Mouse (Mus musculus) olfactory bulb, adult 2 months (tissue): Measurements from ENCODE around the gene Ctla2a. TPM values are rescaled to one million over a fixed set of nuclear protein-coding genes. Genes with fewer than 3 reads are reported as not detected.

Source experiments
- H3K27ac ChIP-seq: fragments of 200-500 bp; 2 replicates; pipeline ENCODE4 v1.5.1; 2012; ENCODE audit warnings: low read depth, low read length; ENCODE audit not compliant: insufficient read depth
- H3K4me1 ChIP-seq: fragments of 200-500 bp; 2 replicates; pipeline ENCODE4 v1.6.1; 2012; ENCODE audit warnings: low read length; ENCODE audit not compliant: control insufficient read depth, insufficient read depth
- H3K4me3 ChIP-seq: fragments of 200-500 bp; 2 replicates; pipeline ENCODE4 v1.5.1; 2012; ENCODE audit warnings: mild to moderate bottlenecking, low read depth, low read length, moderate library complexity; ENCODE audit not compliant: insufficient read depth
- CTCF ChIP-seq: fragments of 200-500 bp; IDR thresholded peaks from 2 replicates; pipeline ENCODE4 v1.5.1; 2012; ENCODE audit warnings: low read depth, mild to moderate bottlenecking, low read length, moderate library complexity; ENCODE audit not compliant: insufficient read depth
- POLR2A ChIP-seq: fragments of 200-500 bp; IDR thresholded peaks from 2 replicates; pipeline ENCODE4 v1.6.1; 2012; ENCODE audit warnings: mild to moderate bottlenecking, low read depth, low read length, moderate library complexity; ENCODE audit not compliant: insufficient read depth
- WGBS: fragments of 180-500 bp; shearing (Covaris S2); methylation state at CpG from one replicate; pipeline ENCODE4 v1.1.7; 2018; 5-methylcytosine and 5-hydroxymethylcytosine counted together
- polyA plus RNA-seq: library from polyadenylated mRNA; stranded (reverse); fragments of >200 nt; gene quantifications from 2 replicates; pipeline ENCODE4 v1.2.4, GENCODE M21; 2012; ENCODE audit warnings: low replicate concordance; ENCODE audit not compliant: missing spikeins, insufficient read depth, insufficient read length

Gene Ctla2a
- polyA plus RNA-seq, 1 experiment = not detected

- no peaks in the 10 kb centered on the region for H3K4me1 ChIP-seq
- no peak overlapping the region for H3K27ac ChIP-seq
- no peak for TF ChIP-seq POLR2A
- TF ChIP-seq CTCF = no peak
- 92% methylated on average over 1 of the region's 1 CpGs for WGBS
- no peak overlapping the region for H3K4me3 ChIP-seq
These were observed 44.1 kb downstream of the Ctla2a start for GRCm38 (mm10) chr13:60892301-60892700.

Other genes with a start within 250 kb of the Ctla2a start
- gene BC051665, start 150.3 kb downstream of the Ctla2a start, polyA plus RNA-seq = not detected in 2 replicates
- gene Ctsll3, start 133.8 kb downstream of the Ctla2a start, polyA plus RNA-seq = not detected in 2 replicates
- not detected in 2 replicates for gene 4930486L24Rik, start 72.2 kb downstream of the Ctla2a start, polyA plus RNA-seq
- gene Gm49392, start 39.7 kb downstream of the Ctla2a start, polyA plus RNA-seq = not detected in 2 replicates
- not detected in 2 replicates for gene Ctla2b, start 39.2 kb downstream of the Ctla2a start, polyA plus RNA-seq
- not detected in 2 replicates for gene Tpbpb, start 31.7 kb downstream of the Ctla2a start, polyA plus RNA-seq
- not detected in 2 replicates for gene Gm49393, start 1.0 kb downstream of the Ctla2a start, polyA plus RNA-seq
- not detected in 2 replicates for gene Gm49391, start 54 bp downstream of the Ctla2a start, polyA plus RNA-seq
- not detected in 2 replicates for gene Tpbpa, start 5.4 kb upstream of the Ctla2a start, polyA plus RNA-seq
- not detected in 2 replicates for gene Ctsj, start 69.3 kb upstream of the Ctla2a start, polyA plus RNA-seq
- not detected in 2 replicates for gene Ctsq, start 104.0 kb upstream of the Ctla2a start, polyA plus RNA-seq
- gene Ctsr, start 227.6 kb upstream of the Ctla2a start, polyA plus RNA-seq = not detected in 2 replicates